Mouse (Mus musculus): ENCODE data around the gene Zfp827.

DNA sequence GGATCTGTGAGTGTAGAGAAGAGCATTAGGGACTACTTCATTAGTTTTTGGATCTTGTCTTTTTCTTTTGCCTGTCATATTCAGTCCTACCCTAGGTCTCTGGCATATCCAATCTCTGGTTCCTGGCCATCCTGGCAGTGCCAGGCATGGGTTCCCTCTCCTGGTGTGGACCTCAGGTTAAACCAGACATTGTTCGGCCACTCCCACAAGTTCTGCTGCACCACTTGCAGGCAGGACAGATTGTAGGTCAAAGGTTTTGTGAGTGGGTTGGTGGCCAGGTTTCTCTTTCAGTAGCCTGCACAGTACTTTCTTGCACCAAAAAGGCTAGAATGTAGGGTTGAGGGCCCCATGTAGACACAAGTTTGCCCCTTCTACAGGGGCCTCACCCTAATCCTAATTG, 125.0 kb downstream of the Zfp827 start:
- TF ChIP-seq CTCF (IDR thresholded peaks at IDR 0.05; ENCODE audit: borderline replicate concordance, insufficient read depth, low read length), result no peak
- TF ChIP-seq POLR2A (IDR thresholded peaks at IDR 0.05; ENCODE audit: low read depth, low read length), result no peak

Data from embryonic fibroblast, embryonic 13.5 days (primary cell).